Mouse (Mus musculus): ENCODE results near the gene Gm26965. TPM values are rescaled to one million over a fixed set of nuclear protein-coding genes. Genes with fewer than 3 reads are reported as not detected.
"Not testable (repeated sequence)": the region's sequence is repeated elsewhere in the genome, so short reads cannot be mapped to it uniquely, and the experiment has no call there.

Gm26965 gene
- total RNA-seq (2021): 1 to 10 TPM in 1 of 2 experiments, not detected in 1; 1.8 TPM

DNA sequence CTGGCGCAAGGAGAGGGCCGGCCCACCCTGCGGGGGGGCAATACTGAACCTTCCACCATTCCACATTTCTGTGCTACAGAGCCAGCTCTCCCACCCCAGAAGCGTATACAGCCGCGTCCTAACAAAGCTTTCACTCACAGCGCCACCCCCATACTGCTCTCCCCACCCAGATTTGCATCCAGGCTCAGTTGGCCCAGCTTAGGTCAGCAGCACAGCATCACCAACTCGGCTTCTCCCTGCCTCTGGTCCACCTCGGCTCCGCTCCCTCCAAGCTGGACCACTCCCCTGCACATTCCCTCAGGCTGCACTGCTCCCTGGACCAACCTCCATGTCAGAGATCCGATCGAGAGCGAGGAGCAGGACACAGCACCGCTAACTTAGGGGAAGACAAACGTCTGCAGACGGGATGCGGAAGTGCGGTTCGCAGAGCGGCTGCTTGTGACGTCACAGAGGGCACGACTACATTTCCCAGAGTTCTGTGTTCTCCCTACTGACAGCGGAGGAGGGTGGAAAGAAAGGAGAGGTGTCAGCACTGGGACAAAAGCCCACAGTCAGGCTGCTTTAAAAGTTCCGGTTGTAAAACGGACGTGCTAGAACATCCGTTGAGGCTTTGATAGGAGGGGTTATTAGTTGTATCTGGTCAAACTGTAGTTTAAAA is at the start of gene Gm26965, which contains the start of gene Zfp87:
Gm26965 (minus strand) TSS at position 399 of the 658 bp plus-strand sequence.
Zfp87 (minus strand) TSS at position 425 of the 658 bp plus-strand sequence.
- intact Hi-C loops (cut with DNase I): loop anchor here (2.0 kb wide), 1 partner anchor 27 kb away; the partner anchor contains the start of gene Zfp748
- peak; percentile 92 to 95 for DNase-seq (ENCODE audit: low spot score in 2 of 2)

DNA sequence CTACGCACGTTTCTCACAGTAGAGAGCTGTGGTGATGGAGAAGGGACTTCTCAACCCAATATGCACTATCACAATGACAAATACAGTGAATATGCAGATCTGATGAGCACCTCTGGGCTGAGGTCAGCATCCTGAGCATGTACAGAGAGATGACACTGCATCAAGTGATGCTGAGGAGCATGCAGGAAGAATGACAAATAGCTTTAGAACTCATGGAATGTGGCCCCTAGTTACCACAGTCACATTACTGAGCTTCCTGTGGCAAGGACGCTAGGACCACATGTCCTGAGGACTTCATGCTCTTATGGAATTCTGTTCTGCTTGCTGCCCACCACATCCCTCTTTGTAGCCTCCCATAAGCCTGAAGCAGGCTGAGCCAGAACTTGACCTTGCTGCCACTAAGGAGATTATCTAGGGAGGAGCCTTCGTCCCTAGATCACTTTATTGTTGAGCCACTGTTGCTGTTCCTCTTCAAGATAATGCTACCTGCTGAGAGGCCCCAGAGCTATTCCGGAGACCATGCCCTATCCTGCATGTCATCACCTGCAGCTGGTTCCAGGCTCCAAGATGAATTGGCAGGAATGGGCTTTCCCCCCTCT is 46.7 kb upstream of the Gm26965 start:
- no peak for DNase-seq (ENCODE audit: low spot score in 2 of 2)
- intact Hi-C loops (cut with DNase I): no loop called here

DNA sequence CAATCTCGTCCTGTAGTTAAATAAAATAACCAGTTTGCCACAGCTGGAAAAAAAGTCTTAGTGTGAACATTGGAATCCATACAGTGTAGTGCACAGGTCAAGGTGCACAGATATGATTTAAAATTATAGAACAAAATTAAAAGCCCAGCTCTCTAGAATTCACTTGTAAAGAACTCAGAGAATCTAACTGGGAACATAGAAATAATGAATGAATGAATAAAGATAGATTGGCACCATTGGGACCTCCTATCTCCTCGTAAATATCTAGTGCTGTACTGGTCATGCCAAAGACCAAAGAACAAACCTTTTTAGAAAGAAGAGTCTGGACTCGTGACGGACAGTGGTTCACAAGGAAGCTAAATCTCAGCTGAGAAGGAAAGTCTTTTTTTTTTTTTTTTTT is 27.8 kb upstream of the Gm26965 start, which contains the start of gene Zfp748:
Zfp748 (minus strand) TSS at position 101 of the 400 bp plus-strand sequence.
- intact Hi-C loops (cut with DNase I): loop anchor here (2.0 to 5.0 kb wide), 2 partner anchors 27 to 84 kb away; partner anchors contain the start of genes Gm26965, Gm49345, Zfp729a and Zfp87
- DNase-seq (ENCODE audit: low spot score in 2 of 2): no peak

DNA sequence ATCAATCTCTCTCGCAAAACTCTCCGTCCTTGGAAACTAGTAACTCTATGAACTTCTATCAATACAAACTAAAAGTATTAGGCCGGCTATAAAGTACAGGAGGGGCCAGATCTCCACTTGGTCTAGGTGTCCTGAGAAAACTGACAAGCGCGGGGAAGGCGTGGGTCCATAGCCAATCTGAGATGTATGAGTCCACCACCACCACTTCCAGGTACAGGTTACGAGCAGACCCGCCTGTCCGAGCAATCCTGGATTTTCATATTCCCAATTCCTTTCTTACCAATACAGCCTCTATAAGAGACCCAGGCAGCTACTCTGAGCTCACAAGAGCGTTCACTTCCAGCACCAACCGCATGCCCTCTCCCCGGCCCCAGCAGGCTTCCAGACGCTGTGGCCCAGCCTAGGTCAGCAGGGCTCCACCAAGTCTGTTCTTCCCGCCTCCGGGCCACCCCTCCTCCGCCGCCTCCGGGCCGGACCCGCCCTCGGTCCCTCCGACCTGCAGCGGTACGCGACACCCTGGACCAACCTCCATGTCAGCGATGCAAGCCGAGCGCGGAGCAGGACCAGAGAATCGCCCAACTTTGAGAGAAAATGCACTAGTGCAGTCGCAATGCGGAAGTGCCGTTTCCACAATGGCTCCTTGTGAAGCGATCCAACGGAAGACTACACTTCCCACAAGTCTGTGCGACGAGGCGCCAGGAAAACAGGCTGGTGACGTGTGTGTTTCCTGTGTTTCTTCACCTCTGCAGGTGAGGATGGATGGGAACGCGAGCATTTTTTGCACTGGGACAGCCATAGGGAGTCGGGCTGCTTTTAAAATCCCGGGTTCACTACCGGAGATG is 26.8 kb upstream of the Gm26965 start:
- peak; percentile 88 to 93 for DNase-seq (ENCODE audit: low spot score in 2 of 2)
- intact Hi-C loops (cut with DNase I): loop anchor here (2.0 to 5.0 kb wide), 2 partner anchors 26 to 85 kb away; partner anchors contain the start of genes Gm26965, Gm49345, Zfp729a and Zfp87

DNA sequence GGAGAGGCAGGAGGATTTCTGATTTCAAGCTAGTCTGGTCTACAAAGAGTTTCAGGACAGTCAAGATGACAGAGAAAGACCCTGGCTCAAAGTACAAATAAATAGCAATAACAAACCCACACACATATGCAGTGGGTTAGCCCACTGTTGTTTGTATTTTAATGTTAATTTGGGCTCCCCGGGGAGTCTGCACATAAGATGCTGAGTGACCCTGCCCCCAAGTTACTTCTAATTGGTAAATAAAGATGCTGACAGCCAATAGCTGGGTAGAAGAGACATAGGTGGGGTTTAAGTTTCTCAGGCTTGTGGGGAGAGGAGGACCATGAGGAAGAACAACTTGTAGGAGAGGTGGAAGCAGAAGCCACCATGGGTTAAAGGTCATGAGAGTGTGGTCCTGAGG is 20.0 kb upstream of the Gm26965 start:
- intact Hi-C loops (cut with DNase I): no loop called here
- DNase-seq (ENCODE audit: low spot score in 2 of 2): no peak

DNA sequence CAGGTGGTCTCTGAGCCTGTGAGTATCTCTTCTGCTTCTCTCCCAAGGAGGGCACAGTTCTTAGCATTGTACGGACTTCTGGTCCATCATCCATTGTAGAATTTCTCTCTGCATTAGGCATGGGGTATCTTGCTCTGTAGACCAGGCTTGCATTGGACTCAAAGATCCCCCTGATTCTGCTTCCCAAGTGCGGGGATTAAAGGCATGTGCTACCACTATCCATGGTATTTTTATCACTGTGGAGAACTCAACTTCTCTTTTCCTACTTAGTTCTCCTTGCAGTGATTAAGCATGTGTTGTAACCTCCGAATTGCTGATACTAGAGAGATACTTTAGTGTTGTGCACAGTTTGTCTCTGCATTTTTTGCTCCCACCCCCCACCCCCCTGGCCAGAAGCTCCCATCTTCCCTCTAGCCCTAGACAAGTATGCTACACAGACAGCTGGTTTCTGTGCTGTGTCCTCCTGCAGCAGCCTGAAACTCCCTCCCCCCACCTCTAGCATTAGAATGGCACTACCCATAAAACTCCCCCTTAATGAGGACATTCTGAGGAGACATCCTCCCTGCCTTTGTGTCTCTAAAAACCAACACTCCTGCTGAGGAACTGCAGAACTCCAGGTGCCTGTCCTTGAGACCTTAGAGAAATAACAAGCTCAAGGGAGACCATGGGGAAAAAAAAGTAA is 1.2 kb upstream of the Gm26965 start:
- DNase-seq (ENCODE audit: low spot score in 2 of 2): no peak
- intact Hi-C loops (cut with DNase I): loop anchor here (2.0 kb wide), 1 partner anchor 26 kb away; the partner anchor contains the start of gene Zfp748

DNA sequence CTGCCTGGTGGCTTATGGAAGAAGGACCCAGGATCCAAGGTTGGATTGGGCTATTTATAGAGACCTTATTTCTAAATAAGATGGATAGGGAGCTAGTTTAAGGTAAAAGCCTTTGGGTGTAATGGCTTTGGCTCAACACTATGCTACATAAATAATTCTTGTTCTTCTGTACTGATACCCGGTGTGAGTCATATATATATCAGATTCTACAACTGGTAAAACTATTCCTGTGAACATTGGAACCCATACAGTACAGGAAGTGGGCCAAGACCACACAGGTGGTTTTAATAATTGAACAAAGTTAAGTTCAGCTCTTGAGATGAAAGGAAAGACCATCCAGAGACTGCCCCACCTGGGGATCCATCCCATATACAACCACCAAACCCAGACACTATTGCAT is 25.0 kb downstream of the Gm26965 start:
- DNase-seq (ENCODE audit: low spot score in 2 of 2): no peak
- intact Hi-C loops (cut with DNase I): no loop called here

DNA sequence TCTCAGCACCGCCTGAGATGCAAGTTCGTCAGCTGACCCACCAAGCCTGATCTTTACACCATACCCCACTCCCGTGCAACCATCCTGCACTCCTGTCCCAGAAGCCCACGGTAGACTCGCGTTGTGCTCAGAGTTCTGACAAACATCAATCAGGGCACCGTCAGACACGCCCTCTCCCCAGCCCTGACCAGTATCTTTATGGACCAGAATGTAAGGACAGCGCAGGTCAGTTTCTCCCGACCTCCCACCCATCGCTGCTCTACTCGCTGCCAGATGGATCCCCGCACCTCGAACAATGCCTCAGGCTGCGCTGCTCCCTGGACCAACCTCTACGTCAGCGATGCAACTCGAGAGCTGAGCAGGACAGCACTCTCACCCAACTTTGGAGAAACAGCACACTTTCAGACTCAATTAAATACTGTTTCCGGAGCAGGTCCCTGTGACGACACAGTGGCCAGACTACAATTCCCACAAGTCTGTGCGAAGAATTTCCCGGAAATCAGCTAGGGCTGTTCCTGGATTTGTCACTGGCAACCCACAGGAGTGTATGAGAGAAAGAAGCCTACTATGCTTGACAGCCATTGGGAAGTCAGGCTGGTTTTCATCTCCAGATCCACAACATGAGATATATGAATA is 25.7 kb downstream of the Gm26965 start, which contains the start of gene Zfp58:
Zfp58 (minus strand) TSS at position 472 of the 636 bp plus-strand sequence.
- peak; percentile 87 to 88 for DNase-seq (ENCODE audit: low spot score in 2 of 2)
- intact Hi-C loops (cut with DNase I): no loop called here

DNA sequence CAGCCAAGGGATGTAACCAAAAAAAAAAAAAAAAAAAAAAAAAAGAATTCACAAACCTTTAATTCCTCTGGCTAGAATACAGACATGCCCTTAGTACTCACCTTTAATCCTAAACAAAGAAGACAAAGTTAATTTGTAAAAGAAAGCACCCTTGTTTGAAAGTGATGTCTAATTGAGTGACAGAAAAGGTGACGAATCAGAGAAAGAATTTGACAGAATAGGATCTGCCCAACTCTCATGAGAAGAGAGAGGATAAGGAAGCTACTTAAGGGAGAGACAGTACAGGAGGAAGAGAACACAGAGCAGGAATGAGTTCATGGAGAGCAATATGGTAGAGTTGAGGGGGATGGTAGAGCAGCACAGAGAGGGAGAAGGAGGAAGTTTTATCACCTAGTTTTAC is 30.3 kb downstream of the Gm26965 start:
- intact Hi-C loops (cut with DNase I): no loop called here
- no peak for DNase-seq (ENCODE audit: low spot score in 2 of 2)

DNA sequence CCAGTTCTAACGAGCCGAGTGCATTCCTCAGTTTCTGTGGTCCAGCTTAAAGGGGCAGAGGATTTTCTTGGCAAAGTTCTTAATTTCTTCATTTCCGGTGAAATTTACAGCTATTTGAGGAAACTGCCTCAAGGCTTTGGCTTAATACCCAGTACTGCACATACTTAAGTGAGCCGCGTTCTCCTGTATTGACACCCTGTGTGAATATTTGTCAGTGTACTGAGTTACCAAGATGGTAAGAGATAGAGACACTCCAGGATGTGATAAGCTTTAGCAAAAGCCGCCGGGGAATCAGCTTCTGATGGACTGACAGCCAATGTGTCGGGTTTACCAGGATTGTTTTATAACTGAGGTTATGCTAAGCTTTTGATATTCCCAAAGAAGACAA is 41.5 kb downstream of the Gm26965 start:
- no peak for DNase-seq (ENCODE audit: low spot score in 2 of 2)
- intact Hi-C loops (cut with DNase I): loop anchor here (5.0 kb wide), 1 partner anchor 37 kb away; no protein-coding TSS in a partner anchor

DNA sequence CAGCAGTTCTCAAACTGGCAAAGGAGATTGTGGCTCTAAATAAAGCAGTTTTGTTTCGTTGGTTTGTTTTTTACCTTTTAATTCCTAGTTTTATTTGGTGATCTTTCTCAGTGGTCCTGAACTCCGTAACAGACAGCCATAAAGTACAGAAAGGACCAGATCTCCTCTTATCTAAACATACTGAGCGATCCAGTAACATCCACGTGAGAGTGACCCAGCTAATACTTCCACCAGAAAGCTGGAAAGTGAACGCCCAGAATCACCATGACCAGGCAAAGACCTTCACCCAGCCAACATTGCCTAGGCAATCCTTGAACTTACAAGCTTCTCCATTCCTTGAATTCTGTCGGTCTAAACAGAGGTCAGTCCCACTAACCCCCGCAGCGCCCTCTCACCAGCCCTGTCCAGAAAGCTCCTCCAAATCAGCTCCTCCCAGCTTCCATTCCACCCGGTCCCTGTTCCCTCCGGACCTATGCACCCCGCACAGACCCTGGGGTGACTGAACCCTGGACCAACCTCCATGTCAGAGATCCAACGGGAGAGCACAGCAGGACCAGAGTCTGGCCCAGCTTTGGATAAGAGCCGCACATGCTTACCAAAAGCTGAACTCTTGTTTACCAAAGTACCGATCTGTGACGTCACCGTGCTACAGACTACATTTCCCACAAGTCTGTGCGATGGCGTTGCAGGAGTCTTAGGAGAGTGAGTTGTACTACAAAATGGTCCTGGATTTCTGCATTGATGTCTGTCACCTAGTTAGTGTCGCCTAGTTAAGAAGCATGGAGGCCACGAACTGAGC is 42.1 kb downstream of the Gm26965 start, which contains the start of gene Zfp874b:
Zfp874b (minus strand) TSS at position 634 of the 799 bp plus-strand sequence.
- intact Hi-C loops (cut with DNase I): loop anchor here (5.0 kb wide), 1 partner anchor 37 kb away; no protein-coding TSS in a partner anchor

DNA sequence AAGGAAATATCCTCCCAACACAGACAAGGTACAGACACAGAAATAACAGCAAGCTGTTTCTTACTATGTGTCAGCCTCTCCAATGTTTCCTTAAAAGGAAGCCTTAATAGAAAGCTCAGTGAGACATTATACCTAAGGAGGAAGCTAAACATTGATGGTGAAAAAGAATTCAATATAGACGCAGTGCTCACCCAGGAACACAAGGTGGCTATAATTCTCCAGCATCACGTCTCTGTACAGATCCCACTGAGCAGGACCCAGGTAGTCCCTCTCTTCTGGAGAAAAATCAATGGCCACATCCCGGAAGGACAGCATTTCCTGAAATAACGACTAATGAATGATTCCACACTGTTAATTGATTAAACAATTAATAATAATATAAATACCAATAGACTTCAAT is 44.4 kb downstream of the Gm26965 start:
- intact Hi-C loops (cut with DNase I): loop anchor here (5.0 kb wide), 1 partner anchor 34 kb away; no protein-coding TSS in a partner anchor
- DNase-seq (ENCODE audit: low spot score in 2 of 2): no peak

More for the DNA sequence above, 42.1 kb downstream of the Gm26965 start, which contains the start of gene Zfp874b:
- DNase-seq (ENCODE audit: low spot score in 2 of 2): peak; percentile 88 to 90

DNA sequence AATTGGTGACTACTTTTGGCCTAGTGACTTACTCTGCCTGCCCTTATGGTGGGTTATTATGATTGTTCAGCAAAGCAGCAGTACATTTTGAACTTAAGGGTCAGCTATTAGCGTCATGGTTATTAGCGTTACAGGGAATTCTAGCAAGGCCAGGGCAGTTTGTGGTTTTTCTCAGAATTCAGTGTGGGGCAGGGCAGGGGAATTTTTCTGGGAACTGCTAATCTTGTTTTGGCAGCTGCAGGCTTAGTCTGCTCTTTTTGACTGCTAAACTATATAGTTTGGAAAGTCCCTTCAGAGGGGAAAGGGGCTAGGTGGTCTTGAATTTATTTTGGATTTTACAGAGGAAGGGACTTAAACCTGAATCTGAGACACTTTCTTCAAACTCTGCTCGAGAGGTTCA is 56.7 kb downstream of the Gm26965 start:
- intact Hi-C loops (cut with DNase I): no loop called here
- DNase-seq (ENCODE audit: low spot score in 2 of 2): no peak

DNA sequence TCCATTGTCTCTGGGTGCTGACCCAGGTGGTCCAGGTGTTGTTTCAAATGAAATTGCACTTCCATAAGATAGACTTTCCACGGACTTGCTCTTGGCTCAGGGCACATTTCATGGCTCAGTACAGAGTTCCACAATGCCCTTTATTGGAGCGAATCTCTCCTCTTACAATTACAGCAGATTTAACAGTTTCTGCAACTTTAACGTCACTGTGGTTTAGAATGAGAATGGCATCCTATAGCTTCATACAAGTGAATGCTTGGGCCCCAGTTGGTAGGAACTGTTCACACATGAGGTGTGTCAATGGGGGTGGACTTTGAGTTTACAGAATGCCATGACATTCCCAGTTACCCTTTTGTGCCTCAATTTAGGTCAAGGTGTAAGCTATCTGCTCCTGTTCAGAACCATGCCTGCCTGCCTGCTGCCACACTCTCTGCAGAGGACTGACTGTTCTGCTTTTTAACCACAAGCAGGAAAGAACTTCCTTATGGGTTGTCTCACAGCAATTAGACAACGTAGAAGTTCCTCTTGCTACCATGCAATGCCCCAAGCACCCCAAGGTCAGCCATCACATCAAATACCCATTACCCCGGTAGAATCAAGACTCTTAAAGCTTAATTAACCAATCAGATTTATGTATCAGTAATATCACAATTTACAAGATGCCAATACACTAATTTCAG is 62.3 kb downstream of the Gm26965 start:
- intact Hi-C loops (cut with DNase I); DNase-seq (ENCODE audit: low spot score in 2 of 2): not testable (repeated sequence)

DNA sequence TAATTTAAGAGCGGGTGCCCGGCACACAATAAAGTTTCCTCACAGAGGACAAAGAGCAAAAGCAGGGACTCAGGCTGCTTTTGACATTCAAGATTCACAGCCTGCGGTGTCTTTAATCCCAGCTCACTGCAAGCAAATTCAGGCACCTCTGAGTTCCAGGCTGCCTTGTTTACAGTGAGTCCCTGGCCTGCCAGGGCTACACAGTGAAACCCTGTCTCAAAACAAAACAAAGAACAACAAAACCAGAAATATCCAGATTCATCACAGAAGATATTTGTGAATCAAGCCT is 74.0 kb downstream of the Gm26965 start:
- no peak for DNase-seq (ENCODE audit: low spot score in 2 of 2)
- intact Hi-C loops (cut with DNase I): no loop called here

DNA sequence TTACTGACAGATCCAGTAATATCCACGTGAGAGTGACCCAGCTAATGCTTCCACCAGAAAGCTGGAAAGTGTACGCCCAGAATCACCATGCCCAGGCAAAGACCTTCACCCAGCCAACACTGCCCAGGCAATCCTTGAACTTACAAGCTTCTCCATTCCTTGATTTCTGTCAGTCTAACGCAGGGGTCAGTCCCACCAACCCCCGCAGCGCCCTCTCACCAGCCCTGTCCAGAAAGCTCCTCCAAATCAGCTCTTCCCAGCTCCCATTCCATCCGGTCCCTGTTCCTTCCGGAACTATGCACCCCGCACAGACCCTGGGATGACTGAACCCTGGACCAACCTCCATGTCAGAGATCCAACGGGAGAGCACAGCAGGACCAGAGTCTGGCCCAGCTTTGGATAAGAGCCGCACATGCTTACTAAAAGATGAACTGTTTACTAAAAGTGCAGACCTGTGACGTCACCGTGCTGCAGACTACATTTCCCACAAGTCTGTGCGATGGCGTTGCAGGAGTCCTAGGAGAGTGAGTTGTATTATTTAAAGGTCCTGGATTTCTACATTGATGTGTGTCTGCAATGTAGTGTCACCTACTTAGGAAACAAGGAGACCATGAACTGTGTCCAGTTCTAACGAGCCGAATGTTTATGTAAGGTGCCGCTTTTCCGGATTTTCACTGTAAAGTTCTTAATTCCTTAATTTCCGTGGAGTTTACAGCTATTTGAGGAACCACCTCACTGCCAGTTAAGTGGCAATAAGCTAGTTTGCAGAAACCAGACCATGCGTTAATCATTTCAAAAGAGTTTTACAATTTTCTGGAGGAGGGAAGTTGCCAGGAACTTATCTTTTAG is 74.6 kb downstream of the Gm26965 start, which contains the start of gene Zfp874a:
Zfp874a (minus strand) TSS at position 453 of the 849 bp plus-strand sequence.
- intact Hi-C loops (cut with DNase I): no loop called here
- peak; percentile 87 to 89 for DNase-seq (ENCODE audit: low spot score in 2 of 2)
